Mouse (Mus musculus) hindlimb bud, embryonic 11.5 days (tissue): ENCODE measurements at regions not wholly inside any gene's neighbourhood (a gene's known extent, or its start where the extent isn't known, plus 50 kb on each side); places are given as distances from the start of the nearest gene placed in this dataset.

Experiments
- DNase-seq: peaks from one replicate; pipeline ENCODE4 v3.0.0-alpha.2; 2012; ENCODE audit warnings: low read depth, low spot score; ENCODE audit errors: extremely low spot score

GRCm38 (mm10) chr3:148762541-148763225, 227.7 kb downstream of the Adgrl2 start:
- no peak for DNase-seq

- DNase-seq: no peak
Observed at GRCm38 (mm10) chr3:148761586-148761985, 228.8 kb downstream of the Adgrl2 start.

DNA sequence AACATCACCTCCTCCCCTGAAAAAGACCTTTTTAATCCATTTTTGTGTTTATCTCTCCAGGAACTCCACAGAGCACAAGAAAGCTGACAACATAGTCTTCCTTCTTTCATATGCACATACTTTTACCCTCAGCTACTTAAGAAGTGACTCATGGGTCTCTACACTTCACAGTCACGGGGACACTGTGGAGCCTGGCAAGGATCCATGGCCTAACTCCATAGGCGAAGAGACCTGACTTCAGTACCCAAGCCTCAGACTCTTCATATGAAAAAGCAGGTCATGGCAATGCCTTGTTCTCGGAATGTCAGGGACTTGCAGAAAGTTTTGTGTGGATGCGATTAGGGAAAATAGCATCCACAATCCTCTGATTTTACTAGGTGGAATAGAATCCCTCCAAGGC, 230.9 kb downstream of the Adgrl2 start:
- DNase-seq: no peak

- no peak for DNase-seq
Observed at GRCm38 (mm10) chr3:148746234-148746633, 244.1 kb downstream of the Adgrl2 start.

DNA sequence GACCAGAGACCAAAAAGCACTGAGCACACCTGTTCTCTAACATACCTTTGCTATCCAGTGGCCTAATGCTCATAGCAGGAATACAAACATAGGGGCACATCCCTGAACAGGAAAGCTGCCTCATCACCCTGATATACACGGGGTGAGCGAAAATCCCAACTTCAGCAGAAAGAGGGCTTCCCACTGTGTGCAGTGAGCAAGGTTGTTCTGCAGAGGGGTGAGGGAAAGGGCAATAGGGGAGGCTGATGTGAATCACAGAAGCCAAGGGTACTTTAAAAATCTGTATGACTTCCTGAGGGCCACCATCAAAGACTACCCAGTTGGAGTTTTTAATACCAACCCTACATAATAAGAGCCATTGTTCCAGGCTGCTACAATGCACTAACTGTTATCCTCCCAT, 245.7 kb downstream of the Adgrl2 start:
- DNase-seq: no peak

- DNase-seq: no peak
Observed at GRCm38 (mm10) chr3:148734194-148734749, 256.1 kb downstream of the Adgrl2 start.

DNA sequence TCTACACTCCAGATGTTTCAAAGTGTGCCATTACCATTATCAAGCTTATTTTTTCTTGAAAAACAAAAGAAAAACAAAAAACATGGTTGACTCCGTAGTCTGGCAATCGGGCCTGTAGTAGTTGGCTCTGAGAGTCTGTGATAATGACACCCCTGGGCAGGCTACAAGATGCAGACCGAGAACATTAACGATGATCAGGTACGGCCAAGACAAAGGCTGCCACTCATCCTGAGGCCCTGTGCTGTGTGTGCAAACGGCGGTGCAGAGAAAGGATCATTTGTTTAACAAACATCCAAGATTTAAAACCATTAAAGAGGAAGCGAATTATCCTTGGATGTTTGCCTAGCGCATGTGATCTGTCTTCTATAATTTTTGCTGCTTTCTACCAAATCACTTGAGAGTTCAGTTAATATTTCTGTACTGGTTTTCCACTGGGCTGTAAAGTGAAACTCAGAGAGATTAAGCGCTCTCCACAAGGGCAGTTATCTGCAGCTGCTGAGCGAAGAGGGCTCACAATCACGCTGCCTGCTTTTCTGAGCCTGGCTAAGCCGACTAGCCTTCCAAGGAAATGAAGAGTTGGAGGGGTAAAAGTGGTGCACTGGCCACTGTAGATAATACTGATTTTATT, 257.0 kb downstream of the Adgrl2 start:
- DNase-seq: no peak

DNA sequence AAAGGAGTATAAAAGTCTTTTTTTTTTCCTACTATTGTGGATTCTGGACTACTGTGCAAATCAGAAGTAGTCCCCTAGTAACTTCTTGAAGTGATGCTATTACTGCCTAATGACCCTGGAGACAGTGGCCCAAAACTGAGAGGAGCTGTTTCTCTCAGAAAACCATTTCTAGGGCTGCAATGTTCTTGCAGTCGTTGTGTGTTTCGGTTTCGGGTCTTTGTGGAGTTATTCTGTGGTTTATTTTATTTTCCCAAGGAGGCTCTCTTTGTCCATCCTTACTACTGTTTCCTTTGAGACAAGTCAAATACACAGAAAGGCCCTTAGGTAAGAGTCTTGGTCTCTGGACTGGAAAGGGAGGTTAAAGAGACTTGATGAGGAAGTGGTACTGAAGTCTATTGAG, 258.9 kb downstream of the Adgrl2 start:
- DNase-seq: no peak

DNA sequence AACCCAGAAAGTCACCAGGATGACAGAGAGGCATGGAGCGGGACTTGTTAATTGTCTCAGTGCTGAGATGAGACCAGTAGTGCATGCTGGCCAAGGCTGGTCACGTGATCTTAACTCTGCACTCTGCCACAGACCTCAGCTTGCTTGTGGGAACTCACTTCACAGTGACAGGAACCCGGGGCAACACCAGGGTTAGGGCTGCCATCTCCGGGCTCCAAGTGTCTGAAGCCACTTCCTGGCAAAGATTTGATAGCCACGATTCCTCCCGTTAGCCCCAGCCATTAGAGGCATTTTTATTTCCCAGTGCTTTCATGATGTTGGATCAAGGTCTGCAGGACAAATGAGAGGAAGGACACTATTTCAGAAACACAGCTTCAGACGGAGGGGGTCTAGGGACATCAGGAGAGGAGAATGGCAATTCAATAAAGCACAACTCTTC, 261.1 kb downstream of the Adgrl2 start:
- no peak for DNase-seq

- DNase-seq: no peak
Observed at GRCm38 (mm10) chr3:148728513-148729241, 261.7 kb downstream of the Adgrl2 start.

DNA sequence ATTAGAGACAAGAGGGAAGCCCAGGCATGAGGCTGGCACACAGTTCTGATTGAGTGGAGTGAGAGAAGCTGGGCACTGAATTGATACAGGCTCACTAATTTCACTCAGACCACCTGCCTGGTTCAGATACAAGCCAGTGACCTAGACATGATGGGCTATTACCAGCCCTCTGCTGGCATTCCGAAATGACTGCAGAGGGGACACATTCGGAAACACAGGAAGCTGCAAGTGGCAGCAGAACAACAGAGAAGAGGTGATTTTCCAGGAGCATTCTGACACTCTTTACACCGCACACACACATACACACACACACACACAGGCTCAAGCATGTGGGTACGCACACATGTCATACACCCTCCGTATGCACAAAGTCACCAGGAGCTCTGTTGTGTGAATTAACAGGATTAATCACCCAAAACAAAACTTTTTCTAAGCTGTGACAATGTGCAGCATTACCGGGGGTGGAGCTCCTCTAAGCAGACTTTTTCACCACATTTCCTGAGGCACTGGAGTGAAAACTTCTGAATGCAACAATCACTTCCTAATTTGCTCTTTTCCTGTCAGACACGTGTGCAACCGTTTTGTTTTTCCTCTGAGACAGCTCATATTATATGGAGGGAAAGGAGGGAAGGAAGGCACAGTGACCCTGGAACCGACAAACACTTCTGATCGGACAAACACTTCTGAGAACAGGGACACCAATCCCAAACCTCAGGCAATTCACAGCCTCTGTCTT, 263.6 kb downstream of the Adgrl2 start:
- no peak for DNase-seq

DNA sequence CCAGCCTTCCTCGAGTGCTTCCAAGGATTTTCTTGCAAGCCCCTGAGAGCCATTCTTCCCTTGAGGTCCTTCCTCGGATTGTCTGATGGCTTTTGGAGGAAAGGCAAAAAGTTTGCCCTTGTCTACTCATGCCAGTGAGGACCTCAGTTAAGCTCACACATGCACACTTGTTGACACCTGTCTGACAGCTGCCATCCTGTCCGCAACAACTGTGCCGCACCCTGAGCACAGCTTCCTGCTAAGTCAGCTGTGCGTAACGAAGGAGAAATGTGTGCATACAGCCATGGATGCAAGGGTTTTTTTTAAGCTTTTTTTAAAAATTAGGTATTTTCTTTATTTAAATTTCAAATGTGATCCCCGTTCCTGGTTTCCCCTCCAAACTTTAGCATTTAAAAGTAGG, 293.8 kb downstream of the Adgrl2 start:
- no peak for DNase-seq

- no peak for DNase-seq
Observed at GRCm38 (mm10) chr3:148695453-148695852, 294.9 kb downstream of the Adgrl2 start.

- no peak for DNase-seq
Observed at GRCm38 (mm10) chr3:148683181-148683580, 307.2 kb downstream of the Adgrl2 start.

- DNase-seq: no peak
Observed at GRCm38 (mm10) chr3:148682445-148682994, 307.8 kb downstream of the Adgrl2 start.

DNA sequence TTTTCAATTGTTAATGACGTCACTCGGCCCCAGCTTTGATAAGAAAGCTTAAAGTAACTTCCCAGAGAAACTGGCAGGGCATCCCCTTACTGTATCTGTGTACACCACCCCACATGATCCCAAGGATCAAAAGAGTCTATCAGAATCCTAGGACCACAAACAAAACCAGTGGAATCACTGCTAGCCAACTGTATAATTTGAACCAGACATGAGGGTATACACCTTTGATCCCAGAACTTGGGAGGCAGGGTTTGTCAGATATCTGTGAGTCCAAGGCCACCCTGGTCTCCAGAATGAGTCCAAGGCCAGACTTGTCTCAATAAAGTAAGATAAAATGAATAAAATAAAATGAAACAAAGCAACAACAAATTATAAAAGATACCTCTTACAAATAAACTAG, 309.2 kb downstream of the Adgrl2 start:
- DNase-seq: no peak

GRCm38 (mm10) chr3:148680737-148681136, 309.6 kb downstream of the Adgrl2 start:
- DNase-seq: no peak

DNA sequence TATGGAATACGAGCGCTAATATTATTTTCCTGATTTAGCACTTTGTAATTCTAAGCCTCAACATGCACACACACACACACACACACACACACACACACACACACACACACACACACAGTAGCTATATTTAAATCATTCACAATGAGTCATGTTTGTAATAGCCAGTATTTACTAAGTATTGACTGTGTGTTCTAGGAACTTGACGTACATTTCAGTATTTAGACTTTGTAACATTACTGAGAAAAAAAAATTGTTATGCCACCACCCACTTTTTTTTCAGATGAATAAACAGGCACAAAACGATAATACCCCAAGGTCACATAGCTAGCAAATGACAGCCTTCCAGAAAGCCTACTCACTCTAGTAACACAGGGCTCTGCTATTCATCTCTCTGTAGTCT, 310.3 kb downstream of the Adgrl2 start:
- no peak for DNase-seq

DNA sequence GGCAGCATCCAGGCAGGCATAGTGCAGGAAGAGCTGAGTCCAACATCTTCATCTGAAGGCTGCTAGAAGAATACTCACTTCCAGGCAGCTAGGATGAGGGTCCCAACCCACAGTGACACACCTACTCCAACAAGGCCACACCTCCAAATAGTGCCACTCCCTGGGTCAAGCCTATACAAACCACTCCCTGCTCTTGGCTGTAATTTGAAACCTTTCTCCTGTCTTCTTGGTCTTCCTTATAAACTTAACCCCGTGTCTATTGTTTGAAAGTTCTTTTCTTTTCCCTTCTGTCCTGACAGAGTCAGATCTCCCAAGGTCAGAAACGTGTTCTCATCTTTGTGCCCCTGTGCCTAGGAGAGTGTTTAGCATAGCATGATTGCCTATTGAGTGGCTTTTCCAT, 311.2 kb downstream of the Adgrl2 start:
- DNase-seq: no peak

DNA sequence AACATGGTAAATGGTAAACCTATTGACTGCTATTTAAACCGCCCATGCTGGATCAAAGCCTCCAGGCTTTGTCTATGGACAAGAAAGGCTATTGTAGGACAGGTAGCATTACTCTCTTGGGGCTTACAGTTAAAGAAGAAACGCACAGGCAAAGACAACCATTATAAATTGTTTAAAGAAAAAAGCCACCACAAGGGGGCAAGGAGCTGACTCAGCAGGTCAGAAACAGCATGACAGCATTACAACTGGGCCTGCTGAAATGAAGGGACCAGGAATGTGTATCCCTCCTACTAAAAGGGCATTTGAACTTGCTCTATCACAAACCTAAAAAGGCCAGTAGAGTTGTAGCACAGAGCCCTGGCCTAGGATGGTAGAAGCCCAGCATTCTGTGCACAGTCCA, 314.3 kb downstream of the Adgrl2 start:
- no peak for DNase-seq
